Mouse (Mus musculus) adrenal gland, postnatal 25 days (tissue): ENCODE data around the gene Barx2. TPM values are rescaled to one million over a fixed set of nuclear protein-coding genes. Genes with fewer than 3 reads are reported as not detected.

Source experiments
- DNase-seq: peaks from one replicate; pipeline ENCODE4 v3.0.0; 2021; ENCODE audit warnings: mixed read lengths
- total RNA-seq: library from RNA; stranded (reverse); gene quantifications from 2 replicates; pipeline ENCODE4 v1.2.3, GENCODE M21; 2021

The Barx2 gene
- total RNA-seq, 1 experiment from 2014 or later: not detected

- no peak for DNase-seq
These were observed 27.0 kb downstream of the Barx2 start for GRCm38 (mm10) chr9:31886258-31886657.

GRCm38 (mm10) chr9:31882376-31882775 lies 30.9 kb downstream of the Barx2 start:
- DNase-seq: no peak

- no peak for DNase-seq
These were observed 37.7 kb downstream of the Barx2 start for GRCm38 (mm10) chr9:31875556-31875955.

- no peak for DNase-seq
These were observed 39.0 kb downstream of the Barx2 start for GRCm38 (mm10) chr9:31874236-31874635.

GRCm38 (mm10) chr9:31871410-31871809 lies 41.9 kb downstream of the Barx2 start:
- no peak for DNase-seq

GRCm38 (mm10) chr9:31868823-31869460 lies 44.3 kb downstream of the Barx2 start:
- no peak for DNase-seq

GRCm38 (mm10) chr9:31863830-31864229 lies 49.4 kb downstream of the Barx2 start:
- DNase-seq: no peak

- DNase-seq: no peak
These were observed 53.8 kb downstream of the Barx2 start for GRCm38 (mm10) chr9:31859446-31859845.

GRCm38 (mm10) chr9:31858720-31859340 lies 54.4 kb downstream of the Barx2 start:
- DNase-seq: no peak

- no peak for DNase-seq
These were observed 55.8 kb downstream of the Barx2 start for GRCm38 (mm10) chr9:31857512-31857911.

- no peak for DNase-seq
These were observed 56.8 kb downstream of the Barx2 start for GRCm38 (mm10) chr9:31856437-31856836.

- no peak for DNase-seq
These were observed 57.6 kb downstream of the Barx2 start for GRCm38 (mm10) chr9:31855668-31856067.

- no peak for DNase-seq
These were observed 61.6 kb downstream of the Barx2 start for GRCm38 (mm10) chr9:31851710-31852109.

- no peak for DNase-seq
These were observed 62.6 kb downstream of the Barx2 start for GRCm38 (mm10) chr9:31850706-31851105.

- no peak for DNase-seq
These were observed 63.9 kb downstream of the Barx2 start for GRCm38 (mm10) chr9:31849387-31849786.

- no peak for DNase-seq
These were observed 68.6 kb downstream of the Barx2 start for GRCm38 (mm10) chr9:31844614-31845013.

GRCm38 (mm10) chr9:31841108-31841815 lies 72.0 kb downstream of the Barx2 start:
- no peak for DNase-seq

- DNase-seq: no peak
These were observed 72.7 kb downstream of the Barx2 start for GRCm38 (mm10) chr9:31840571-31840970.

GRCm38 (mm10) chr9:31840037-31840436 lies 73.2 kb downstream of the Barx2 start:
- no peak for DNase-seq

GRCm38 (mm10) chr9:31839106-31840027 lies 73.9 kb downstream of the Barx2 start:
- DNase-seq: no peak

- DNase-seq: no peak
These were observed 75.2 kb downstream of the Barx2 start for GRCm38 (mm10) chr9:31838047-31838446.

GRCm38 (mm10) chr9:31808753-31809152 lies 104.5 kb downstream of the Barx2 start:
- DNase-seq: no peak
